Mouse (Mus musculus): ENCODE measurements at regions not wholly inside any gene's neighbourhood (a gene's known extent, or its start where the extent isn't known, plus 50 kb on each side); places are given as distances from the start of the nearest gene placed in this dataset.
A peak's percentile ranks its signal among the peaks of the same experiment; 100 is the strongest.
"Not testable (repeated sequence)": the region's sequence is repeated elsewhere in the genome, so short reads cannot be mapped to it uniquely, and the experiment has no call there.

GRCm38 (mm10) chr2:78279382-78280056 lies 333.3 kb upstream of the Cwc22 start:
- DNase-seq (ENCODE audit: low read depth) = no peak

GRCm38 (mm10) chr2:78278630-78279029 lies 332.5 kb upstream of the Cwc22 start:
- DNase-seq (ENCODE audit: low read depth) = no peak

- DNase-seq (ENCODE audit: low read depth) = no peak
Observed at GRCm38 (mm10) chr2:78277699-78278098, 331.5 kb upstream of the Cwc22 start.

GRCm38 (mm10) chr2:78274122-78274521 lies 327.9 kb upstream of the Cwc22 start:
- DNase-seq (ENCODE audit: low read depth) = no peak

GRCm38 (mm10) chr2:78268705-78269104 lies 322.5 kb upstream of the Cwc22 start:
- no peak for DNase-seq (ENCODE audit: low read depth)

GRCm38 (mm10) chr2:78267527-78268375 lies 321.6 kb upstream of the Cwc22 start:
- DNase-seq (ENCODE audit: low read depth) = no peak

- no peak for DNase-seq (ENCODE audit: low read depth)
Observed at GRCm38 (mm10) chr2:78253601-78254097, 307.5 kb upstream of the Cwc22 start.

GRCm38 (mm10) chr2:78246354-78246753 lies 300.2 kb upstream of the Cwc22 start:
- no peak for DNase-seq (ENCODE audit: low read depth)

GRCm38 (mm10) chr2:78240299-78240698 lies 294.1 kb upstream of the Cwc22 start:
- no peak for DNase-seq (ENCODE audit: low read depth)

GRCm38 (mm10) chr2:78225383-78226100 lies 279.4 kb upstream of the Cwc22 start:
- DNase-seq (ENCODE audit: low read depth) = not testable (repeated sequence)

- no peak for DNase-seq (ENCODE audit: low read depth)
Observed at GRCm38 (mm10) chr2:78214469-78214868, 268.3 kb upstream of the Cwc22 start.

- no peak for DNase-seq (ENCODE audit: low read depth)
Observed at GRCm38 (mm10) chr2:78205125-78205524, 258.9 kb upstream of the Cwc22 start.

- no peak for DNase-seq (ENCODE audit: low read depth)
Observed at GRCm38 (mm10) chr2:78196006-78196405, 249.8 kb upstream of the Cwc22 start.

- DNase-seq (ENCODE audit: low read depth) = no peak
Observed at GRCm38 (mm10) chr2:78189620-78190019, 243.4 kb upstream of the Cwc22 start.

- no peak for DNase-seq (ENCODE audit: low read depth)
Observed at GRCm38 (mm10) chr2:78184950-78185349, 238.8 kb upstream of the Cwc22 start.

- no peak for DNase-seq (ENCODE audit: low read depth)
Observed at GRCm38 (mm10) chr2:78173784-78174183, 227.6 kb upstream of the Cwc22 start.

- no peak for DNase-seq (ENCODE audit: low read depth)
Observed at GRCm38 (mm10) chr2:78172819-78173218, 226.6 kb upstream of the Cwc22 start.

GRCm38 (mm10) chr2:78170162-78170747 lies 224.1 kb upstream of the Cwc22 start:
- DNase-seq (ENCODE audit: low read depth) = no peak

GRCm38 (mm10) chr2:78165429-78165828 lies 219.3 kb upstream of the Cwc22 start:
- no peak for DNase-seq (ENCODE audit: low read depth)

GRCm38 (mm10) chr2:78159877-78160485 lies 213.8 kb upstream of the Cwc22 start:
- peak; percentile 22 for DNase-seq (ENCODE audit: low read depth)

GRCm38 (mm10) chr2:78110335-78110734 lies 164.2 kb upstream of the Cwc22 start:
- no peak for DNase-seq (ENCODE audit: low read depth)

- DNase-seq (ENCODE audit: low read depth) = no peak
Observed at GRCm38 (mm10) chr2:78095536-78095935, 149.4 kb upstream of the Cwc22 start.
